Mouse (Mus musculus) cerebellum, adult 2 months (tissue): ENCODE measurements around the gene Hpca.

Experiments
- CTCF ChIP-seq: fragments of 200-500 bp; IDR thresholded peaks from 2 replicates; pipeline ENCODE4 v1.5.1; 2011; ENCODE audit warnings: low read depth, mild to moderate bottlenecking, control low read depth, low read length, moderate library complexity, borderline replicate concordance; ENCODE audit not compliant: insufficient read depth
- POLR2A ChIP-seq: fragments of 200-500 bp; IDR thresholded peaks from 2 replicates; pipeline ENCODE4 v1.6.1; 2011; ENCODE audit warnings: low read length, control low read depth, borderline replicate concordance; ENCODE audit not compliant: insufficient read depth

- TF ChIP-seq CTCF: no peak
- no peak for TF ChIP-seq POLR2A
These were observed 9.0 kb upstream of the Hpca start for GRCm38 (mm10) chr4:129130755-129131303.
